Mouse (Mus musculus) kidney, embryonic 15.5 days (tissue): ENCODE results near the gene Tprn. TPM values are rescaled to one million over a fixed set of nuclear protein-coding genes. Genes with fewer than 3 reads are reported as not detected.
A peak's percentile ranks its signal among the peaks of the same experiment; 100 is the strongest.

Source experiments
- ATAC-seq: fragments of 200-750 bp; cut with Nextera tagmentation; replicated peaks from 2 replicates; pipeline ENCODE4 v1.8.0; 2017; ENCODE audit warnings: moderate TSS enrichment; ENCODE audit not compliant: low FRiP score
- H3K27ac ChIP-seq: fragments of 300-500 bp; sonication (generic); 2 replicates; pipeline ENCODE4 v1.5.1; 2015; ENCODE audit warnings: mild to moderate bottlenecking, inconsistent platforms
- H3K27me3 ChIP-seq: fragments of 300-500 bp; sonication (generic); 2 replicates; pipeline ENCODE4 v1.6.1; 2015; ENCODE audit warnings: inconsistent platforms
- H3K36me3 ChIP-seq: fragments of 300-500 bp; sonication (generic); 2 replicates; pipeline ENCODE4 v1.6.1; 2015; ENCODE audit warnings: inconsistent platforms
- H3K4me1 ChIP-seq: fragments of 300-500 bp; sonication (generic); 2 replicates; pipeline ENCODE4 v1.6.1; 2015; ENCODE audit warnings: inconsistent platforms
- H3K4me2 ChIP-seq: fragments of 300-500 bp; sonication (generic); 2 replicates; pipeline ENCODE4 v1.6.1; 2015; ENCODE audit warnings: moderate library complexity, mild to moderate bottlenecking, inconsistent platforms
- H3K4me3 ChIP-seq: fragments of 300-500 bp; sonication (generic); replicated peaks from 2 replicates; pipeline ENCODE4 v1.5.1; 2015; ENCODE audit warnings: mild to moderate bottlenecking, inconsistent platforms
- H3K9ac ChIP-seq: fragments of 300-500 bp; sonication (generic); 2 replicates; pipeline ENCODE4 v1.6.1; 2015; ENCODE audit warnings: mild to moderate bottlenecking, inconsistent platforms
- H3K9me3 ChIP-seq: fragments of 300-500 bp; sonication (generic); replicated peaks from 2 replicates; pipeline ENCODE4 v1.6.1; 2016; ENCODE audit warnings: inconsistent platforms
- WGBS: fragments of 180-500 bp; shearing (Covaris S2); methylation state at CpG from one replicate; pipeline ENCODE4 v1.1.7; 2015; ENCODE audit warnings: mixed read lengths; 5-methylcytosine and 5-hydroxymethylcytosine counted together
- polyA plus RNA-seq: library from polyadenylated mRNA; unstranded; fragments of >200 nt; fragmentation: Nextera tagmentation; extraction: Ambion mirVana; gene quantifications from 2 replicates; pipeline ENCODE4 v1.2.1, GENCODE M21; 2015

The Tprn gene
- polyA plus RNA-seq, 1 experiment from 2014 or later: 11.3 TPM

DNA sequence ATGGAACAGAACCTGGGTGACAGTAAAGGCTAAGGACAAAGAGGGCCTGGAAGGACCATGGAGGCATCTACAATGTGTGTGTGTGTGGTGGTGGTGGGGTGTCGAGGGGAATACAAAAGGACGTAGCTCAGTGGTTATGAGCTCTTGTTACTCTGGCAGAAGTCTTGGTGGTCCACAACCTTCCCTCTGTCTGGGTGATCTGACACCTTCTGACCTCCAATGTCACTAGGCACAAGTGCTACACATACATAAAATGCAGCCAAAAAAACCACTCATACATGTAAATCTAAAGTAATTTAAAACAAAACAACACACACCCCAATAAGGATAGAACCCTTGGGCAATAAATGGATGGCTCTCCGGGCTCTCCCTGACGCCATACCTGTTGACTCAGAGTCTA lies 35.0 kb upstream of the Tprn start:
- H3K9ac ChIP-seq: no peak overlapping the region
- no peaks in the 10 kb centered on the region for H3K36me3 ChIP-seq
- no peak for ATAC-seq
- WGBS: 90% methylated on average over 4 of the region's 4 CpGs
- no peak overlapping the region for H3K4me2 ChIP-seq
- H3K9me3 ChIP-seq: no peaks in the 10 kb centered on the region
- peaks cover 25% of the 10 kb centered on the region for H3K4me1 ChIP-seq
- no peaks in the 10 kb centered on the region for H3K27me3 ChIP-seq
- 0 out of 2 replicates have a peak overlapping the region, but pooled peaks have one; percentile 85 for H3K27ac ChIP-seq
- H3K4me3 ChIP-seq: no peak overlapping the region

- peak; percentile 24 for ATAC-seq
- Histone ChIP-seq H3K4me2 (peak overlapping the region; percentile 55), H3K9me3 (no peaks in the 10 kb centered on the region), H3K4me3 (peak overlapping the region; percentile 31), H3K9ac (0 out of 2 replicates have a peak overlapping the region, but pooled peaks have one; percentile 21), H3K27me3 (no peaks in the 10 kb centered on the region), H3K27ac (peak overlapping the region; percentile 85), H3K4me1 (peaks cover 18% of the 10 kb centered on the region), H3K36me3 (no peaks in the 10 kb centered on the region)
- 2% methylated on average over 7 of the region's 7 CpGs for WGBS
Measured at GRCm38 (mm10) chr2:25228431-25228889, 34.0 kb upstream of the Tprn start.

DNA sequence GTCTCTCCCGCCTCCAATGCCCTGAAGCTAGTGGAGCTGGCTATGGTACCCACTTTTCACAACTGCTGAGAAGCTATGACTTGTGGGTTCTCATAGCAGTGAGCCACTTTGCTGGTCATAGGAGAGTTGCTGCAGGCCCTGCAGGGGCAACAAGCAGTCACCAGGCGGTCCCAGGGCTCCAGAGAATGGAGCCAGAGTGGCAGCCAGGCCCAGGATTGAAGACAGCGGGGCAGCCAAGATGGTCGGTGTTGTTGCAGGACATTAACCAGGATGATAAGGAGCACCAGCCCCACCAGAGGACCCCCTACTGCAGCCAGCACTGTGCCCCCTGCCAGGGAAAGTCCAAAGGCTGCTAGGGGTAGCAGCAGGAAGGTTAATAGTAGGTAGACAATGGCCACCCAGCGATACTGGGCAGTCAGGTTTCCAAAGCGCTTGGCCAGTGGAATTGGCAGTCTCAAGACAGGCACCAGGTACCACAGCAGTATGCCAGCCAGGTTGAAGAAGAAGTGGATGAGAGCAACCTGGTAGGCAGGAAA lies 33.4 kb upstream of the Tprn start:
- WGBS: 69% methylated on average over 6 of the region's 6 CpGs
- H3K9ac ChIP-seq: no peak overlapping the region
- H3K27me3 ChIP-seq: no peaks in the 10 kb centered on the region
- H3K4me3 ChIP-seq: 0 out of 2 replicates have a peak overlapping the region, but pooled peaks have one; percentile 31
- H3K4me1 ChIP-seq: peaks cover 16% of the 10 kb centered on the region
- H3K27ac ChIP-seq: no peak overlapping the region
- no peaks in the 10 kb centered on the region for H3K9me3 ChIP-seq
- H3K36me3 ChIP-seq: no peaks in the 10 kb centered on the region
- ATAC-seq: no peak
- H3K4me2 ChIP-seq: peak overlapping the region; percentile 55

DNA sequence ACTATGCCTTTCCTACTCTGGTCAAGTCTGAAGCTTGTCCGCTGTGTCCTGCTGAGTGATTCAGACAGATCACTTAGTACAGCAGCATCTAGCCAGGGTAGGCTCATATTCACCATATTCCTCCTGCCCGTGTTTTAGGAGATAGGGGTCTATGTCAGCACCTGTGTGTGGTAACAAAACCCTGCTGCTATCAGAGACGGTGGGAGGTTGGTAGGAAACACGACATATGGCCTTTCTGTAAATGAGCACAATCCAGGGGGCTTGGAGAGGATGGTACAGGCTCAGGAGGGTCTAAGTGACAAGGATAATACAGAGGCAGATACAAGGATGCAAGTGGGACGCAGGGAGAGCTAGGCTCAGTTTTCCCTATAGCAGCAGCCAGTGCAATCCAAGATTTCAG lies 32.8 kb upstream of the Tprn start:
- H3K27me3 ChIP-seq: no peaks in the 10 kb centered on the region
- 78% methylated on average over 5 of the region's 5 CpGs for WGBS
- no peak overlapping the region for H3K27ac ChIP-seq
- H3K9ac ChIP-seq: no peak overlapping the region
- ATAC-seq: no peak
- H3K9me3 ChIP-seq: no peaks in the 10 kb centered on the region
- no peaks in the 10 kb centered on the region for H3K36me3 ChIP-seq
- H3K4me2 ChIP-seq: no peak overlapping the region
- no peak overlapping the region for H3K4me3 ChIP-seq
- peaks cover 18% of the 10 kb centered on the region for H3K4me1 ChIP-seq

DNA sequence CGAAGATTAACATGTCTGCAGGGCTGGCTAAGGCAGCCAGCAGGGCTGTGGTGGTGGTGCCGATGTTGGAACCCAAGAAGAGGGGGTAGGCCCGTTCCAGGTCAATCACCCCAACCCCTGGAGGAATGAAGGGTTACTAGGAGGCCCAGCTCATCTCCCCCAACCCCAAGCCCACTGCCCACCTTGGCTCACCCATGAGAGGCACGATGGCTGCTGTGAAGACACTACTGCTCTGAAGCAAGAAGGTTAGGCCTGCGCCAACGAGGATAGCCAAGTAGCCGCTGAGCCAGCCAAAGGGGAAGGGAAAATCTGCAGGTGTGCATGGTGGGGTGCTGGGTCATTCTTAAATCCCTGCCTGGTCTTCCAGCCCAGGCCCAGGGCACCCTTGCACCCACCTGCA lies 31.8 kb upstream of the Tprn start:
- Histone ChIP-seq H3K9ac (no peak overlapping the region), H3K36me3 (no peaks in the 10 kb centered on the region), H3K27me3 (no peaks in the 10 kb centered on the region), H3K4me3 (no peak overlapping the region), H3K4me1 (peaks cover 15% of the 10 kb centered on the region), H3K9me3 (no peaks in the 10 kb centered on the region), H3K4me2 (no peak overlapping the region), H3K27ac (no peak overlapping the region)
- no peak for ATAC-seq
- 80% methylated on average over 7 of the region's 7 CpGs for WGBS

DNA sequence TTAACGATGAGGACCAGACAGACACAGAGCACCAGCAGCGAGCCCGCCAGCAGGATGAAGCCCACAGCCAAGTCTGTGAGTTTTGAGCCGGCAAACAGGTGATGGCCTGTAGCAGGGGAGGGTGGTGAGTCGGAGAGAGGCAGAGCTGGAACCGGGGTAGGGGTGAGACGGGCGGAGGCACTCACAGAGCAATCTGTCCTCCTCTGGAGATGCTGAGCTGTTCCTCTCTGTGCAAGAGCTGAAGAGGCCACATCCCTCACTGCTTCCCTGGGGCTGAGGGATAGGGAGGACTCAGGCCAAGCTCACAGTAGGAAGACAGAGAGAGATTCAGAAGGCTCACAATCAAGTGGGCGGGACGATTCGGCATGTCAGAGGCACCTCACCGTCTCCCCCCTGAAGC lies 31.4 kb upstream of the Tprn start:
- Histone ChIP-seq H3K9ac (no peak overlapping the region), H3K4me3 (no peak overlapping the region), H3K36me3 (no peaks in the 10 kb centered on the region), H3K27ac (no peak overlapping the region), H3K9me3 (no peaks in the 10 kb centered on the region), H3K4me2 (no peak overlapping the region), H3K4me1 (peaks cover 10% of the 10 kb centered on the region), H3K27me3 (no peaks in the 10 kb centered on the region)
- no peak for ATAC-seq
- WGBS: 60% methylated on average over 12 of the region's 12 CpGs

DNA sequence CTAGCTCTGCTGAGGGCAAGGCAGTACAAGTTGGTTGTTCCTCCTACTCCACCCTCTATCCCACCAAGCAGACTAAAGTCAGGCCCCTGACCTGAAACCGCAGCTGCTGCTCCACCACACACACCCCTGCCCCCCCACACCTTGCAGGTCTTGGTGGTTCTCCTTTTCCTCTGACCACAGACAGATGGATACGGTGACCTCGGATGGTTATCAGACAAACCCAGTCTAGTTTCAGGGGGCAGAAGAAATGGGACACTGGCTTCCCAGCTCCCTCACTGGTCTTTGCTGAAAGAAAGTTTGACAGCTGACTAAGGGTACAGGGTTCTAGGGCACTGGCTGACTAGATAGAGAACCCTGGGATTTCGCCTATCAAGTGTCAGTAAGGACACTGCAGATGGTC lies 29.0 kb upstream of the Tprn start:
- ATAC-seq: no peak
- Histone ChIP-seq H3K9ac (no peak overlapping the region), H3K36me3 (no peaks in the 10 kb centered on the region), H3K4me2 (no peak overlapping the region), H3K9me3 (no peaks in the 10 kb centered on the region), H3K27me3 (no peaks in the 10 kb centered on the region), H3K27ac (no peak overlapping the region), H3K4me3 (no peak overlapping the region), H3K4me1 (peaks cover 12% of the 10 kb centered on the region)
- 76% methylated on average over 4 of the region's 4 CpGs for WGBS

DNA sequence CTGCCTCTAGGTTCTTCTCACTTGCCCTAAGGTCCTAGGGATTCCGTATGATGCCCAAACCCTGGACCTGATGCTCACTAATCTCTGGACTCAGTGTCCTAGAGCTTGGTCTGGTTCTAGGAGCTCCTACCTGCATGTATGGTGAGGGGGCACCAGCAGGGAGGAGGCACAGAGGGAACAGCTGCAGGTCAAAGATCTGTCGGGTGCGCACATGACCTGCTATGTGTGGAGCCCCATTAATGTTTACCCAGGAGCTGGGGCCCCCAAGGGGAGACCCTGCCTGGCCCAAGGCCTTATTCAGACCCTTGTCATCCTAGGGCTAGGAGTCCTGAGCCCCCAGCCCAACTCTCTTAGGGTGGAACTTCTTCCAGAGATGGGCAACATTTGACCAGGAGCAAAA lies 28.4 kb upstream of the Tprn start, which contains the start of gene Slc34a3:
Gene Slc34a3 (minus strand): TSS at position 315 of the 400 bp plus-strand sequence.
- no peak for ATAC-seq
- Histone ChIP-seq H3K4me2 (no peak within 1 kb of the TSS), H3K27ac (peak within 1 kb of the TSS; percentile 61)

GRCm38 (mm10) chr2:25234551-25235220 lies 27.7 kb upstream of the Tprn start:
- H3K36me3 ChIP-seq: no peaks in the 10 kb centered on the region
- no peaks in the 10 kb centered on the region for H3K9me3 ChIP-seq
- H3K27ac ChIP-seq: peak overlapping the region; percentile 61
- no peak for ATAC-seq
- no peak overlapping the region for H3K4me3 ChIP-seq
- no peak overlapping the region for H3K9ac ChIP-seq
- H3K4me2 ChIP-seq: no peak overlapping the region
- peaks cover 9% of the 10 kb centered on the region for H3K4me1 ChIP-seq
- no peaks in the 10 kb centered on the region for H3K27me3 ChIP-seq
- 68% methylated on average over 5 of the region's 5 CpGs for WGBS

More for the DNA sequence above, 28.4 kb upstream of the Tprn start, which contains the start of gene Slc34a3:
- Histone ChIP-seq H3K9ac (no peak within 1 kb of the TSS), H3K9me3 (no peaks in the 10 kb centered on the region), H3K4me3 (no peak within 1 kb of the TSS), H3K4me1 (peaks cover 9% of the 10 kb centered on the region), H3K27me3 (no peaks in the 10 kb centered on the region), H3K36me3 (no peaks in the 10 kb centered on the region)
- WGBS: 75% methylated on average over 3 of the region's 3 CpGs

DNA sequence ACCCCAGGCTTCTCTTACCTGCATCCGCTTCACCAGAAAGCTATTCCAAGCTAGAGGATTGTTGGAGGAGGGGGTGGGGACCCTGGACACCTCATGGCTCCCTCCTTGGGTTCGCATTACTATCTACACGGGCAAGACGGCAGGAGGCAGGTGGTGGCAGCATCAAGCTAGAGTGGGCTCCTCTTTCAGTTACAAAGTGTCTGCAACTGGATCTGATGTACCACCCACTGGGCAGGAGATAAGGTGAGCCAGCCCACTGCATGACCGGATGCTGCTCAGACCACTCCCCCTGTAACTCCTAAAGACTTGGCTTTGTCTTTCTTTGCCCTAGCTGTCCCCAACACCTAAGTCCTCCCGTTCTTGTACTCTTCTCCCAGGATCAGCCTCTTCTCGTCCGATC lies 25.8 kb upstream of the Tprn start, which contains the start of gene Rnf224:
Gene Rnf224 (minus strand): TSS at position 174 of the 400 bp plus-strand sequence.
- Histone ChIP-seq H3K4me1 (peaks cover 24% of the 10 kb centered on the region), H3K9ac (no peak within 1 kb of the TSS), H3K9me3 (no peaks in the 10 kb centered on the region), H3K36me3 (no peaks in the 10 kb centered on the region), H3K4me2 (no peak within 1 kb of the TSS), H3K4me3 (no peak within 1 kb of the TSS), H3K27me3 (peaks cover 8% of the 10 kb centered on the region), H3K27ac (no peak within 1 kb of the TSS)
- WGBS: 31% methylated on average over 8 of the region's 8 CpGs
- no peak for ATAC-seq

GRCm38 (mm10) chr2:25237522-25237921 lies 24.9 kb upstream of the Tprn start:
- Histone ChIP-seq H3K9ac (no peak overlapping the region), H3K36me3 (no peaks in the 10 kb centered on the region), H3K9me3 (no peaks in the 10 kb centered on the region), H3K4me1 (peaks cover 33% of the 10 kb centered on the region), H3K4me2 (no peak overlapping the region), H3K27ac (no peak overlapping the region), H3K4me3 (no peak overlapping the region), H3K27me3 (peaks cover 16% of the 10 kb centered on the region)
- no peak for ATAC-seq
- WGBS: 61% methylated on average over 4 of the region's 4 CpGs

GRCm38 (mm10) chr2:25238106-25238505 lies 24.3 kb upstream of the Tprn start:
- no peak for ATAC-seq
- no peak overlapping the region for H3K4me3 ChIP-seq
- H3K4me1 ChIP-seq: peaks cover 39% of the 10 kb centered on the region
- H3K36me3 ChIP-seq: no peaks in the 10 kb centered on the region
- H3K27ac ChIP-seq: no peak overlapping the region
- no peak overlapping the region for H3K4me2 ChIP-seq
- H3K27me3 ChIP-seq: peaks cover 22% of the 10 kb centered on the region
- H3K9me3 ChIP-seq: no peaks in the 10 kb centered on the region
- H3K9ac ChIP-seq: no peak overlapping the region
